Mouse (Mus musculus): ENCODE results near the gene Ovca2. TPM values are rescaled to one million over a fixed set of nuclear protein-coding genes. Genes with fewer than 3 reads are reported as not detected.
A peak's percentile ranks its signal among the peaks of the same experiment; 100 is the strongest.

Gene Ovca2
- polyA plus RNA-seq, 1 experiment from 2014 or later, result 15.2 TPM

GRCm38 (mm10) chr11:75168590-75169361 is 9.9 kb downstream of the Ovca2 start:
- Histone ChIP-seq H3K4me1 (peaks cover 92% of the 10 kb centered on the region), H3K4me2 (peak overlapping the region; percentile 97), H3K27me3 (replicated peaks) (peaks cover 100% of the 10 kb centered on the region), H3K9ac (peak overlapping the region; percentile 88), H3K4me3 (peak overlapping the region; percentile 79), H3K9me3 (no peaks in the 10 kb centered on the region), H3K36me3 (peaks cover 28% of the 10 kb centered on the region), H3K27ac (replicated peaks) (peak overlapping the region; percentile 89)
- WGBS, result under 1% methylated on average over 82 of the region's 83 CpGs
- ATAC-seq (ENCODE audit: extremely low read depth, insufficient number of reproducible peaks, low FRiP score, low TSS enrichment), result no peak

DNA sequence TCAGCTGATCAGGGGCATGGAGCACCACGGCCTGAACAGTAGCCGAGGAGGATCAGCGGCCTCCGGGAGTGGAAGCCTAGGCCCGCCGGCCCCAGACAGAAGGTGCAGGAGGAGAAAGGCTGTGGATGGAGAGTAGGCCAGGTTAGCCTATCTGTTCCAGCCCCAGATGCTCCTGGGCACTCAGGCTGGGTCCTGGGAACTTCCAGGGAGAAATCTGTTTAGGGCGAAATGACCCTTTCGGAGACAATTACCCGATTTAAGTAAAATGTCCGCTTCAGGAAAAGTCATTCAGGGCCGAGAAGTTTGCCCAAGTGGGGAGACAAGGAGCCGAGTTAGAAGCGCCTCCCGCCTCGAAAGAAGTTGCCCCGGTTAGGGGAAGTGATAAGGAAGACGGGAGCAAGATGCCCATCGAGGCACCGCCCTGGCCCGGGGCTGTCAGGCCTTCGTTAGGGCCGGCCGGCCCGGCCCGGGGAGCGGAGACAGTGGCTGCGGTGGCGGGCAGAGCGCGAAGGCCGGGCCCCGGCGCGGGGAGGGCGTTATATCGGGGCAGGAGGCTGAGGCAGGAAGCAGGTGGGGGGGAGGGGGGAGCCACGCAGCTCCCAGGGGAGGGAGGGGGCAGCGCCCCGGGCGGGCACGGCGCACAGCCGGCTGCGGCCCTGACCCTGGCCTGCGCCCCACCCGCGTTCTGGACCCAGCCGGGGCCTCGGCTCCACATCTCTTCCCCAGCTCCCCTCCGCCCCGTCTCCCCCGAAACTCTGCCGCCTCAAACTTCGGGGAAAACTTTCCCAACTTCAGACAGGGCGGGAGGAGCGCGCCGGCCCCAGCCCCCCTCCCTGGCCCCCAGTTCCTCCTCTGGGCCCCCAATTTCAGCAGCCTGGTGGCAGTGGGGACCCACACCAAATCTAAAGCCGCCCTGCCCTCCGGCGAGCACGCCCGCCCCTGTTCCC is 10.7 kb downstream of the Ovca2 start:
- Histone ChIP-seq H3K27ac (replicated peaks) (peak overlapping the region; percentile 89), H3K27me3 (replicated peaks) (peaks cover 100% of the 10 kb centered on the region), H3K4me2 (peak overlapping the region; percentile 97), H3K4me1 (peaks cover 93% of the 10 kb centered on the region), H3K9me3 (no peaks in the 10 kb centered on the region), H3K4me3 (peak overlapping the region; percentile 79), H3K9ac (peak overlapping the region; percentile 88), H3K36me3 (peaks cover 36% of the 10 kb centered on the region)
- ATAC-seq (ENCODE audit: extremely low read depth, insufficient number of reproducible peaks, low FRiP score, low TSS enrichment), result no peak
- WGBS, result 7% methylated on average over 45 of the region's 63 CpGs

GRCm38 (mm10) chr11:75166861-75167642 is 11.6 kb downstream of the Ovca2 start:
- peaks cover 93% of the 10 kb centered on the region for H3K4me1 ChIP-seq
- 3% methylated on average over 66 of the region's 68 CpGs for WGBS
- peak overlapping the region; percentile 89 for H3K27ac ChIP-seq (replicated peaks)

DNA sequence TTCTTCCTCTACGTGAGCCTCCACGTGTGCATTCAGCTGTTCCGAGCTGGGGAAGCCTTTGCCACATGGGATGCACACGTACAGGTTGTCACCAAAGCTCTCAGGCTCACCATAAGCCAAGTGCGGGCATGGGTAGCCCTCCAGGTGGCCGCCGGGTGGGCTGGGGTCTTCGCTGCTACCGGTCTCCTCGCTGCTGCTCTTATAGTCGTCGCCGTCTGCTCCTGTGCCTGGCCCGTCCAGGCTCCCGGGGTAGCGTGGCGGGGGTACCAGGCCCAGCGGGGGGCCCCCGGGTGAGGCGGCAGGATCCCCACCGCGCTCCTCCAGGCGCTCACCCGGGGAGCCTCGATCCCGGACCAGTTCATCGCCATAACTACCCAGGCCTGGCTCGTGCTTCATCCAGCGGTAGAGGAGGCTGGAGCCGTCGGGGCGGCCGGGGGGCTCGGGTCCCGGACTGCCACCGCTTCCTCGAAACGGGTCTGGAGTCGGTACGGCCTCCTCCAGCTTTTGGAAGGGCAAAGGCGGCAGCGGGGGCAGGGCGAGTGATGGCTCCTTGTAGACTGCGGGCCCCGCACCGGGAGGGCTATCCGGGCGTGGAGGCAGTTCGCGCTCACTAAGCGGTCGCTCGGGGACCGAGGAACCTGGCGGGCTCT is 12.3 kb downstream of the Ovca2 start:
- Histone ChIP-seq H3K4me2 (peak overlapping the region; percentile 97), H3K27ac (replicated peaks) (peak overlapping the region; percentile 89), H3K9me3 (no peaks in the 10 kb centered on the region), H3K27me3 (replicated peaks) (peaks cover 85% of the 10 kb centered on the region), H3K9ac (peak overlapping the region; percentile 88), H3K4me3 (peak overlapping the region; percentile 79), H3K4me1 (peaks cover 94% of the 10 kb centered on the region), H3K36me3 (peaks cover 52% of the 10 kb centered on the region)
- 7% methylated on average over 55 of the region's 55 CpGs for WGBS
- ATAC-seq (ENCODE audit: extremely low read depth, insufficient number of reproducible peaks, low FRiP score, low TSS enrichment), result no peak

More at GRCm38 (mm10) chr11:75166861-75167642, 11.6 kb downstream of the Ovca2 start:
- ATAC-seq (ENCODE audit: extremely low read depth, insufficient number of reproducible peaks, low FRiP score, low TSS enrichment), result no peak
- Histone ChIP-seq H3K9me3 (no peaks in the 10 kb centered on the region), H3K4me2 (peak overlapping the region; percentile 97), H3K9ac (peak overlapping the region; percentile 88), H3K36me3 (peaks cover 45% of the 10 kb centered on the region), H3K4me3 (peak overlapping the region; percentile 79), H3K27me3 (replicated peaks) (peaks cover 92% of the 10 kb centered on the region)

- H3K27ac ChIP-seq (replicated peaks), result peak overlapping the region; percentile 89
- H3K9ac ChIP-seq, result peak overlapping the region; percentile 88
- H3K27me3 ChIP-seq (replicated peaks), result peaks cover 78% of the 10 kb centered on the region
- WGBS, result 7% methylated on average over 54 of the region's 54 CpGs
- H3K36me3 ChIP-seq, result peaks cover 59% of the 10 kb centered on the region
- peaks cover 95% of the 10 kb centered on the region for H3K4me1 ChIP-seq
- ATAC-seq (ENCODE audit: extremely low read depth, insufficient number of reproducible peaks, low FRiP score, low TSS enrichment), result no peak
- peak overlapping the region; percentile 79 for H3K4me3 ChIP-seq
- peak overlapping the region; percentile 97 for H3K4me2 ChIP-seq
- H3K9me3 ChIP-seq, result no peaks in the 10 kb centered on the region
Measured at GRCm38 (mm10) chr11:75165441-75166192, 13.0 kb downstream of the Ovca2 start.

- Histone ChIP-seq H3K27ac (replicated peaks) (peak overlapping the region; percentile 13; the same call in 1 of the 2 replicates), H3K4me3 (peak overlapping the region; percentile 79), H3K4me2 (peak overlapping the region; percentile 97), H3K9me3 (no peaks in the 10 kb centered on the region), H3K36me3 (peaks cover 67% of the 10 kb centered on the region), H3K27me3 (replicated peaks) (peaks cover 69% of the 10 kb centered on the region), H3K9ac (peak overlapping the region; percentile 88), H3K4me1 (peaks cover 87% of the 10 kb centered on the region)
- 24% methylated on average over 15 of the region's 15 CpGs for WGBS
- no peak for ATAC-seq (ENCODE audit: extremely low read depth, insufficient number of reproducible peaks, low FRiP score, low TSS enrichment)
Measured at GRCm38 (mm10) chr11:75164750-75165149, 13.9 kb downstream of the Ovca2 start.

DNA sequence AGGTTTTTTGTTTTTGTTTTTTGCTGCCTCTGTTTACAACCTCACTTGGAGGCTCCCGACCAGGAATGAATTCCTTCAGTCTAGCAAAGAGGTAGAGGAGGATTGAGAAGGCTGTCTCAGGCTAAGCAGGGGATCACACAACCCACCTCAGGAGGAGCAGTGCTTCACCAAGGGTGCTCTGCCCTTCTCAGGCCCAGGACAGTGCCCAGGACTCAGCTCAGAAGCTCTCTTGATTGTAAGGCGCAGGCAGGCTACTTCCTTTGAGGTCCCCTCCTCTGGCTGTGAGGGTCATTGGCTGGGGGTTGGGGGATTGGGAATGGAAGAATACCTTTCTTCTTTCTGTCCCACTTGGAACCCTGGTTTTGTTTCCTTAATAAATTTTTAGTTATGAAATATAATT is 14.6 kb downstream of the Ovca2 start:
- Histone ChIP-seq H3K9ac (peak overlapping the region; percentile 88), H3K4me2 (peak overlapping the region; percentile 97), H3K27me3 (replicated peaks) (peaks cover 62% of the 10 kb centered on the region), H3K36me3 (peaks cover 74% of the 10 kb centered on the region), H3K4me1 (peaks cover 80% of the 10 kb centered on the region), H3K27ac (replicated peaks) (0 out of 2 replicates have a peak overlapping the region, but pooled peaks have one; percentile 9), H3K4me3 (peak overlapping the region; percentile 79), H3K9me3 (no peaks in the 10 kb centered on the region)
- no peak for ATAC-seq (ENCODE audit: extremely low read depth, insufficient number of reproducible peaks, low FRiP score, low TSS enrichment)
- 72% methylated on average over 2 of the region's 2 CpGs for WGBS

GRCm38 (mm10) chr11:75163379-75163778 is 15.3 kb downstream of the Ovca2 start:
- H3K36me3 ChIP-seq, result peaks cover 79% of the 10 kb centered on the region
- peaks cover 75% of the 10 kb centered on the region for H3K4me1 ChIP-seq
- 81% methylated on average over 6 of the region's 6 CpGs for WGBS
- ATAC-seq (ENCODE audit: extremely low read depth, insufficient number of reproducible peaks, low FRiP score, low TSS enrichment), result no peak
- H3K27me3 ChIP-seq (replicated peaks), result peaks cover 55% of the 10 kb centered on the region
- H3K4me2 ChIP-seq, result peak overlapping the region; percentile 97
- H3K9me3 ChIP-seq, result no peaks in the 10 kb centered on the region
- peak overlapping the region; percentile 66; the same call in 1 of the 2 replicates for H3K27ac ChIP-seq (replicated peaks)
- peak overlapping the region; percentile 8; the same call in 1 of the 2 replicates for H3K4me3 ChIP-seq
- H3K9ac ChIP-seq, result peak overlapping the region; percentile 88; the same call in 1 of the 2 replicates

GRCm38 (mm10) chr11:75162591-75163080 is 16.0 kb downstream of the Ovca2 start:
- WGBS, result 87% methylated on average over 12 of the region's 12 CpGs

More at GRCm38 (mm10) chr11:75162591-75163080, 16.0 kb downstream of the Ovca2 start:
- H3K9ac ChIP-seq, result peak overlapping the region; percentile 88; the same call in 1 of the 2 replicates
- 0 out of 2 replicates have a peak overlapping the region, but pooled peaks have one; percentile 97 for H3K4me2 ChIP-seq
- peak overlapping the region; percentile 66 for H3K27ac ChIP-seq (replicated peaks)
- peaks cover 68% of the 10 kb centered on the region for H3K4me1 ChIP-seq
- H3K27me3 ChIP-seq (replicated peaks), result peaks cover 48% of the 10 kb centered on the region
- H3K4me3 ChIP-seq, result no peak overlapping the region
- no peaks in the 10 kb centered on the region for H3K9me3 ChIP-seq
- ATAC-seq (ENCODE audit: extremely low read depth, insufficient number of reproducible peaks, low FRiP score, low TSS enrichment), result no peak
- H3K36me3 ChIP-seq, result peaks cover 80% of the 10 kb centered on the region
